Mouse (Mus musculus): ENCODE measurements at regions not wholly inside any gene's neighbourhood (a gene's known extent, or its start where the extent isn't known, plus 50 kb on each side); places are given as distances from the start of the nearest gene placed in this dataset.
A peak's percentile ranks its signal among the peaks of the same experiment; 100 is the strongest.

DNA sequence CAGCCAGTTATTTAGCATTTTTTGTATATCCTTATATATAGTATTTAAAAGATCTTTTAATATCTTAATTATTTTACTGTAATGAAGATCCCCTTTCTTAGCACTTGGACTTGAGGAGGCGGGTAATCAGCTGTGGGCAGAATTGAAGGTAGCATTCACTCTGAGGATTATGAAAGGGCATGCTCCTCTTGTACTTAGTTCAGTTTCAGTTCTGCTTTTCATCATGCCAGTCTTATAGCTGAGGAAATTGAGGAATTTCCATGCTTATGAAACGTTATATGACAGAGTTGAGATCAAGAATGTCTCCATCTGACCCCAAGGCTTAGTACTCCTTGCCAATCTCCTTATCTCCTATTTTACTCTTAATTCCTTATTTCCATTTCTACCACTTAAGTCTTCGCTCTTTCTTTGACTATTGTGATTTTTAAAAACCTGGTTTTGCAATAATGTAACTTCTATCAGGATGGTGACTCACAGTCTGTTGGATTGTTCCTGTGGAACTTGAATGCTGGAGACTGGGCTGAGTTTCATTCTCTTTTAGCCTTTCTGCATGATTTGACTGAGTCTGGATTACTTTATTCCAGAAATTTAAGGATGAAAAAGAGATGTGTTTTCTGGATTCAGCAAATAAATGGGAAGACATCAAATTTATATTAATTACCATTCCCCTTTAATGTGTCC, 133.6 kb downstream of the Papss1 start:
- Histone ChIP-seq H3K4me3 (ENCODE audit: insufficient read depth, low read depth, low read length) (no peak overlapping the region), H3K36me3 (ENCODE audit: control insufficient read depth, insufficient read depth, low read length) (no peaks in the 10 kb centered on the region), H3K27ac (ENCODE audit: insufficient read depth, low read depth, low read length) (no peak overlapping the region), H3K4me1 (ENCODE audit: control insufficient read depth, insufficient read depth, low read length) (no peaks in the 10 kb centered on the region), H3K27me3 (replicated peaks; ENCODE audit: control insufficient read depth, insufficient read depth, low read length) (no peaks in the 10 kb centered on the region)
- TF ChIP-seq POLR2A (IDR thresholded peaks at IDR 0.05; ENCODE audit: low read depth, low read length): no peak
- 87% methylated on average over 3 of the region's 3 CpGs for whole genome bisulfite sequencing
- no peak for DNase-seq

DNA sequence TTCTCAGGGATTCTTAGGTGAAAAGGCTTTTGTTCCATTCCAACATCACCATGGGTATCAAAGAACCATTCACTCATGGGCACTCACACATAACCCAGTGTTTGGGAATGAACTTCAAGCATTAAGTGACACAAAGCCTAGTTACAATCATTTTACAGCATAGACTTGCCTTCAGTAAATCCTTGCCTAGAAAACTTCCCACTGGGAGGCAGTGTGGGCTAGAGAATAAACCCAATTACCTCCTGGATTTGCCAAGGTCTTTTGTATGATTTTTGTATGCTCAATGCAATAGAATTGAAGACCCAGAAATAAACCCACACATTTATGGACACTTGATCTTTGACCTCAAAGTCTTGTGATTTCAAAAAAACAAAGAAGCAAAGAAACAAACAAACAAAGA, 138.6 kb downstream of the Papss1 start:
- Histone ChIP-seq H3K4me3 (ENCODE audit: insufficient read depth, low read depth, low read length) (no peak overlapping the region), H3K27me3 (replicated peaks; ENCODE audit: control insufficient read depth, insufficient read depth, low read length) (no peaks in the 10 kb centered on the region), H3K4me1 (ENCODE audit: control insufficient read depth, insufficient read depth, low read length) (no peaks in the 10 kb centered on the region), H3K27ac (ENCODE audit: insufficient read depth, low read depth, low read length) (no peak overlapping the region), H3K36me3 (ENCODE audit: control insufficient read depth, insufficient read depth, low read length) (no peaks in the 10 kb centered on the region)
- DNase-seq: peak; percentile 67
- TF ChIP-seq CTCF (conservative IDR thresholded peaks at IDR 0.05; ENCODE audit: insufficient read depth, insufficient read length, low read depth, low read length): no peak
- TF ChIP-seq POLR2A (IDR thresholded peaks at IDR 0.05; ENCODE audit: low read depth, low read length): no peak

DNA sequence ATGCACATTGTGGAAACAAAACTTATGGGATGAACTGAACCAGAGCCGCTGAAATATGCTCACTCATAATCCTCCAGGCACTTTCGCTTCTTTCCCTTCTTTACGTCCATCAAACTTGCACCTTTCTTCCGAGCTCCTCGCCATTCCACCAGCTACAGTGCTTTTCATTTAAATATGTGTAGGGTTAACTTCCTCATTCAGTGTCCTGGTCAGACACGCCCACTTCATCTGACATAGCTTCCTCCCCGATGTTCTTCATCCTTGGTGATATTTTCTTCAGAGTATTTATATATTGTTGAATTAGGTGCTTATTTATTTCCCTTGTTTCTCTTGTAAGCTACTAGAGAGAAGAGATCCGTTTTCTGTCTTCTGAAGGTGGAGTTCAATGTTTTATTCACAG, 149.0 kb downstream of the Papss1 start:
- 80% methylated on average over 8 of the region's 8 CpGs for WGBS
- H3K36me3 ChIP-seq (ENCODE audit: control insufficient read depth, insufficient read depth, low read length): no peaks in the 10 kb centered on the region
- TF ChIP-seq POLR2A (IDR thresholded peaks at IDR 0.05; ENCODE audit: low read depth, low read length): no peak
- H3K27me3 ChIP-seq (replicated peaks; ENCODE audit: control insufficient read depth, insufficient read depth, low read length): no peaks in the 10 kb centered on the region
- H3K4me3 ChIP-seq (ENCODE audit: insufficient read depth, low read depth, low read length): no peak overlapping the region
- no peaks in the 10 kb centered on the region for H3K4me1 ChIP-seq (ENCODE audit: control insufficient read depth, insufficient read depth, low read length)
- H3K27ac ChIP-seq (ENCODE audit: insufficient read depth, low read depth, low read length): no peak overlapping the region
- DNase-seq: no peak

GRCm38 (mm10) chr3:131718761-131719160, 154.2 kb downstream of the Papss1 start:
- H3K27me3 ChIP-seq (replicated peaks; ENCODE audit: control insufficient read depth, insufficient read depth, low read length): no peaks in the 10 kb centered on the region
- TF ChIP-seq POLR2A (IDR thresholded peaks at IDR 0.05; ENCODE audit: low read depth, low read length) (no peak), CTCF (conservative IDR thresholded peaks at IDR 0.05; ENCODE audit: insufficient read depth, insufficient read length, low read depth, low read length) (no peak)
- 78% methylated on average over 8 of the region's 8 CpGs for WGBS
- H3K4me3 ChIP-seq (ENCODE audit: insufficient read depth, low read depth, low read length): no peak overlapping the region
- DNase-seq: no peak
- H3K4me1 ChIP-seq (ENCODE audit: control insufficient read depth, insufficient read depth, low read length): no peaks in the 10 kb centered on the region
- no peaks in the 10 kb centered on the region for H3K36me3 ChIP-seq (ENCODE audit: control insufficient read depth, insufficient read depth, low read length)
- no peak overlapping the region for H3K27ac ChIP-seq (ENCODE audit: insufficient read depth, low read depth, low read length)

- no peak overlapping the region for H3K27ac ChIP-seq (ENCODE audit: insufficient read depth, low read depth, low read length)
- no peak for DNase-seq
- no peaks in the 10 kb centered on the region for H3K4me1 ChIP-seq (ENCODE audit: control insufficient read depth, insufficient read depth, low read length)
- no peak for TF ChIP-seq POLR2A (IDR thresholded peaks at IDR 0.05; ENCODE audit: low read depth, low read length)
- no peak for TF ChIP-seq CTCF (conservative IDR thresholded peaks at IDR 0.05; ENCODE audit: insufficient read depth, insufficient read length, low read depth, low read length)
- 93% methylated on average over 3 of the region's 3 CpGs for WGBS
- no peak overlapping the region for H3K4me3 ChIP-seq (ENCODE audit: insufficient read depth, low read depth, low read length)
- no peaks in the 10 kb centered on the region for H3K36me3 ChIP-seq (ENCODE audit: control insufficient read depth, insufficient read depth, low read length)
- H3K27me3 ChIP-seq (replicated peaks; ENCODE audit: control insufficient read depth, insufficient read depth, low read length): no peaks in the 10 kb centered on the region
Observed at GRCm38 (mm10) chr3:131728618-131729017, 164.1 kb downstream of the Papss1 start.

DNA sequence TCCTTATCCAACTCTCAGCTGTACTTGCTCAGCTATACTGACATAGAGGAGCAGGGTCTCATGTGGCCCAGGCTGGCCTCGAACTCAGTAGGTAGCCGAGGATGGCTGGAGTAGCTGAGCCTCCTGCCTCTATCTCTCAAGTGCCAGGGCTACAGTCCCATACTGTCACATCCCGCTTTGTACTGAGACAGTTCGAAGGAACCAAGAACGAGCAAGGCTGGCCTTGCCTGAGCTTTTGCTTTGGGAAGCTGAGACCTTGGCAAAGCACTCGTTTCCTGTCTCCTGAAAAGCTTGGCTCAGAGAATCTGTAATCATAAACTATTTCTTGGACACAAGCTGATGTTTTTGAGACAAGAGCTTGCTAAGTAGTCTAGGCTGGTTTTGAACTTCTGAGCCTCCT, 169.7 kb downstream of the Papss1 start:
- no peaks in the 10 kb centered on the region for H3K4me1 ChIP-seq (ENCODE audit: control insufficient read depth, insufficient read depth, low read length)
- DNase-seq: peak; percentile 70
- H3K36me3 ChIP-seq (ENCODE audit: control insufficient read depth, insufficient read depth, low read length): no peaks in the 10 kb centered on the region
- no peaks in the 10 kb centered on the region for H3K27me3 ChIP-seq (replicated peaks; ENCODE audit: control insufficient read depth, insufficient read depth, low read length)
- H3K27ac ChIP-seq (ENCODE audit: insufficient read depth, low read depth, low read length): no peak overlapping the region
- H3K4me3 ChIP-seq (ENCODE audit: insufficient read depth, low read depth, low read length): no peak overlapping the region
- TF ChIP-seq POLR2A (IDR thresholded peaks at IDR 0.05; ENCODE audit: low read depth, low read length) (no peak), CTCF (conservative IDR thresholded peaks at IDR 0.05; ENCODE audit: insufficient read depth, insufficient read length, low read depth, low read length) (no peak)
- 67% methylated on average over 6 of the region's 6 CpGs for WGBS

DNA sequence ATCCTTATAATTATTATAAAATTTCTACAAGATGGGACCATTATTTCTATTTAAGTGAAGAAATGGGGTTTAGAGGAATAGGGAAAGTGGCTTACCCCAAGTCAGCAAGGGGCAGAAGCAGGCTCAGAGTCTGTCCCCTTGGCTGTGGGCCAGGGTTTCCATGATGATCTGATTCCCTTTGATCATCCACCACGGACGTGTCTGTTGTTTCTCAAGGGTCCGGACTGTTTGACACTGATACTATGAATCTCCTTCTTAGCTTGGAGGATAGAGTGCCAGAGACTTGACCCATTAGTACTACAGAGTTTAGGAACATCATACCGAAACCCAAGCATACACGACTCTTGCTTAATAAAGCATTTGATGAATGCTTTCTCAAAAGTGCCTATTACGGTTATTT, 172.9 kb downstream of the Papss1 start:
- 30% methylated on average over 6 of the region's 6 CpGs for WGBS
- no peak for DNase-seq
- TF ChIP-seq CTCF (conservative IDR thresholded peaks at IDR 0.05; ENCODE audit: insufficient read depth, insufficient read length, low read depth, low read length): no peak
- no peak for TF ChIP-seq POLR2A (IDR thresholded peaks at IDR 0.05; ENCODE audit: low read depth, low read length)
- Histone ChIP-seq H3K27me3 (replicated peaks; ENCODE audit: control insufficient read depth, insufficient read depth, low read length) (no peaks in the 10 kb centered on the region), H3K36me3 (ENCODE audit: control insufficient read depth, insufficient read depth, low read length) (no peaks in the 10 kb centered on the region), H3K27ac (ENCODE audit: insufficient read depth, low read depth, low read length) (no peak overlapping the region), H3K4me3 (ENCODE audit: insufficient read depth, low read depth, low read length) (no peak overlapping the region), H3K4me1 (ENCODE audit: control insufficient read depth, insufficient read depth, low read length) (no peaks in the 10 kb centered on the region)

All from kidney, adult 2 months (tissue).